Mouse (Mus musculus) layer of hippocampus, adult 18-20 months (tissue): ENCODE measurements around the gene Ppp1r16b. TPM values are rescaled to one million over a fixed set of nuclear protein-coding genes. Genes with fewer than 3 reads are reported as not detected.

Experiments
- DNase-seq, 2 experiments: peaks; one replicate each; pipeline ENCODE4 v3.0.0; 2022; ENCODE audit warnings: low spot score in 2 of 2
- long read RNA-seq: library from polyadenylated mRNA; stranded (forward); transcript quantifications from one replicate; pipeline ENCODE4 v2.0.0, GENCODE M21; 2021
- total RNA-seq, 2 experiments: library from RNA; stranded (reverse); gene quantifications; 2 replicates each; pipeline ENCODE4 v1.2.3; 2021

Gene Ppp1r16b
- 100 to 1,000 TPM; 141 to 144 TPM for total RNA-seq
- long read RNA-seq, full-length matches to known transcripts = 7 of 20 reads
- long read RNA-seq, partial matches to known transcripts = 1 of 20 reads
- long read RNA-seq, other reads (novel, unspliced or antisense) = 12 of 20 reads

GRCm38 (mm10) chr2:158665098-158665497 is at the start of gene Ppp1r16b:
Gene Ppp1r16b, plus strand, starts transcription at chr2:158665398.
- DNase-seq = no peak

DNA sequence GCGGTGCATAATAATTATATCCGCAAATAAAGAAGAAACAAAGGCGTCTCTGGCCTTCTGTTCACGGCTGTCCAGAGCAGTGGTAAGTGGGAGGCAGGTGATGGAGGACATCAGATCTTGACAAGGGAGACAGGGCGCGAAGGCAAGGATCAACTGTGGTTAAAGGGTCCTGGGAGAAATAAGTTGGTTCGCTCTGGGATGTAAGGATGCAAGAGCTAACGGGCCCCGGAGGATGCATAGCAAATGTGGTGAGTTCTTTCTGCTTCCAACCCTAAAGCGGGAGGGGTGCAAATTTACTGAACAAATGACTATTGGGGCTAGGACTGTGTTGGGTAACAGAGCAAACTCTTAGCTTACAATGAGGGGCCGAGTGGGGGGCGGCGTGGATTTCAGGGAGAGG is 49.5 kb upstream of the Ppp1r16b start:
- DNase-seq = no peak

DNA sequence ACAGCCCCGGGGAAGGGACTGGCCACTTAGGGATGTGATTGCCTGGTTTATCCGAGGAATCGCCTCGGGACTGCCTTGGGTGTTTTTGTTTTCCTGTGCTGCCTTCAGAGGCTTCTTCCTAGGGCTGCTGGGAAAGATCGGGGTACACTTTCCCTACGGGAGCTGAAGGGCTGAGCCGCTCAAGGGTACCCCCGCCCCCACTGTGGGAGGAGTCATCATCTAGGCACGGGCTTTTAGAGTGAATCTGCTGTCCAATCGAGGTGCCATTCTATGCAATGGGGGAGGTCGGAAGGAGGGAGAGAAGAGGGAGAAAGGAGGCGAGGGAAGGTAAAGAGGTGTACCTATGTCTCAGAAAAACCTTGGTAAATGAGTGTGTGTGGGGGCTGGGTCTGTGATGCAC is 48.9 kb upstream of the Ppp1r16b start:
- no peak for DNase-seq

DNA sequence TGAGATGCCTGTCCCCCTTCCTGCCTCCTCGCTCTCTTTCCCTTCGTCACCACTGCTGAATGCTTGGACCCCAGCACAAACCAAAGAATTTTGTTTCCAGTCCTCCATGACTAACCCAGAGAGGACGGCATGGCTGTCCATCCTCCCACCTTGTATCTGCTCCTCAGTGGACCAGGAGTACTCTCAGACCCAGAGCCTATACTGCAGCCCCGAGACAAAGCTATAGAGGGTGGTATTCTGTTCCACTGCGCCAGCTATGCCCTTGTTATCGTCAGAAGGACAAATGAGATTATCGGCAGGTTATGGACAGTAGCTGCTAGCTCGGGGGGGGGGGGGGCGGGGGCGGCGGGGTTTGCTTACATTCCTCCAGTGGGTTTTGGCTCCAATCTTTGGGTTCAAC is 48.4 kb upstream of the Ppp1r16b start:
- DNase-seq = no peak

GRCm38 (mm10) chr2:158624718-158625222 is 40.4 kb upstream of the Ppp1r16b start, which contains the start of gene Actr5:
Gene Actr5, plus strand, starts transcription at chr2:158624888.
- DNase-seq = peak; percentile 86 to 94

GRCm38 (mm10) chr2:158625231-158625630 is 40.0 kb upstream of the Ppp1r16b start:
- DNase-seq = no peak

DNA sequence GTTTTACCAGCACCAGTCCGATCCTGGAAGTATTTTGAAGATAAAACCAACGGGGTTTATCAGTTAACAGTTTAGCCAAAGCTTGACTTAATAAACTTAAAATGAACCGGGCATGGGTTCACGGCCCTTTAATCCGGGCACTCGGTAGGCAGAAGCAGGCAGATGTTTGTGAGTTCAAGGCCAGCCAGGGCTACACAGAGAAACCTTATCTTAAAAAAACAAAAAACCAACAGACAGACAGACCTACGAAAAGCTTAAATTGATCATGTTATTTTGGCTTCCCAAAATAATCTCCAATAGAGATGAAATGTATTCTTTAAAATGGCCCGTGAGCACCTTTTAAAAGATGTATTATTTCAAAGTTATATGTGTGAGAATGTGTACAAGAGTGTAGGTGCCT is 39.5 kb upstream of the Ppp1r16b start:
- no peak for DNase-seq

DNA sequence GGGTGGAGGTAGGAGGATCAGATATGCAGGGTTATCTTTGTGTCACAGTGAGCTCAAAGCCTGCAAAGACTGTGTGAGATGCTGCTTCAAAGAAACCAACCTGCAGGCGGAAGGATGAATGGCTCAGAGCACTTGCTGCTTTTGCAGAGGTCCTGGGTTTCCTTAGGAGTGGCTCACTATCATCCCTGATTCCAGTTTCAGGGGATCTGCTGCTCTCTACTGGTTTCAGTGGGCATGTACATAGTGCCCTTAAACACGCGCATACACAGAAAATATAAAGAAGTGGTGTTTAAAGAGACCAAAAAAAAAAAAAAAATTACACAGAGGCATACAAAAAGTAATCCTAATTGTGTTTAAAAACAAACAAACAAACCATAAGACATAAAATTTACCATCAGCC is 36.3 kb upstream of the Ppp1r16b start:
- DNase-seq = no peak

GRCm38 (mm10) chr2:158629414-158629813 is 35.8 kb upstream of the Ppp1r16b start:
- DNase-seq = peak in 1 of 2 experiments; percentile 46

- DNase-seq = no peak
These were observed 33.3 kb upstream of the Ppp1r16b start for GRCm38 (mm10) chr2:158631873-158632272.

- DNase-seq = peak; percentile 41 to 85
These were observed 23.3 kb upstream of the Ppp1r16b start for GRCm38 (mm10) chr2:158641869-158642268.

DNA sequence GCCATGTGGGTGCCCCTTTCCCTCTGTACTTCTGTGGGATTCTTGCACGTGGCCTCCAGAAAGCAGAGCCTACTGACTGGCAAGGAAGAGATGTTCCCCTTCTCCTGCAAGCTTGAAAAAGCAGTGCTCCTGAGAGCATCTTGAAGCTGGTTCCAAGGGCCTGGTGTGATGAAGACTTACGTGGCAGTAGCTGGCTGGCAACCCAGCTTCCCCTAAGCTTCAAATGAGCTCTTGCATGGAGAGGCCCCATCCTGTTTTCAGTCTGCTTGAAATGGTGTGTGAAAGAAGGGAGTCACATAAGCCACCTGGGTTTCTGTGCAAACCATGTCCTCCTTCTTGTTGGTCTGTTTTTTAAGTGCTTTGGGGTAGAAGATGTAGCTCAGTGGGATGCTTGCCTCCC is 22.6 kb upstream of the Ppp1r16b start:
- DNase-seq = no peak

- peak in 1 of 2 experiments; percentile 39 for DNase-seq
These were observed 21.4 kb upstream of the Ppp1r16b start for GRCm38 (mm10) chr2:158643791-158644190.

DNA sequence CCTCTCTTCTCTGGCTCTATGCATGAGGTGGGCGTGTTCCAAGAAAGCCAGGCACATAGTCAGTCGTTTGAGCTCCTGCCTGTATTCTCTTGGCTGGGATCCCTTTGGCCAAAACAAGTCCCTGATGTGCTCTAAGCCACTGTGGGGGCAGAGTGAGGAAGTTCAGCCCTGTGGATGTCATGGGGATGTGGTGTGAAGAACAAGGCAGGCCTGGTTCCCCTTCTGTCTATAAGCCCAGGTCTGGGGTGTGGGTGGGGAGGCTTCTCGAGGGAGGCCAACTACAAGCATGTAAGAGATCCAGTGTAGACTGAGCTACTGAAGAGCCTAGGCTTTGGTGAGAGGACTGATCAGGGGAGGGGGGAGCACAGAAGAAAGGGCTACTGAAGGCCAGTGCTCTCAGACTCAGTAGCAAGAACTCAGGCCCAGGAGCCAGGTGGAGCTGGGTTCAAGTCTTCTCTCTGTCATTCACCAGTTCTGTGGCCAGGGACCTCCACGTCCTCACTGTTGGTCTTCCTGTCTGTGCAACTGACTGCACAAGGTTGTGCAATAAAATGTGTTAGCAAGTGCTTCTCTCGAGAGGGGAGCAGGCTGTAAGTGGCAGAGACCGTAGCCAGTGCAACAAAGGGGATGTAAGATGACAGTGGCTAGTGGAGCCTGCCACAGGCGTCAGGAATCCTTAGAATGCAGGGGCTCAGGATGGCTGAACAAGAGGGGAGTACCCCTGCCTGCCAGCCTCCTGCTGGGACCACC is 13.9 kb upstream of the Ppp1r16b start:
- no peak for DNase-seq

- peak; percentile 61 to 92 for DNase-seq
These were observed 12.2 kb upstream of the Ppp1r16b start for GRCm38 (mm10) chr2:158652985-158653384.

DNA sequence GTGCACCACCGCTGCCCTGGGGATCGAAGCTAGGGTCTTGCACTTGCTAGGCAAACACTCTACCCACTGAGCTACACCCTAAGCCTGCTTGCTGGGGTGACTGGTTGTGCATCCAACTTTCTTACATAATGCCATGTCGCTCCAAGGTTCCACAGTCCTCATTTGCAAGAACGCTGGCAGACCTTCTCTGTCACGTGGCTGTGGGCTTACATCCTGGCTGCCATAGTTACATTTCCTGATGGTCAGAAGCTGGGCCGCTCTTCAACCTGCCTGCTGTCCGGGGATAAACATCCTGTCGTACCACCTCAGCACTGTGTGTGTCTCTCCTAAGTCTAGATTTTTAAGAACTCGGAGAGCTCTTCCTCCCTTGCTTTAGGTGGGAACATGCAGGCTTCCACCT is 10.5 kb upstream of the Ppp1r16b start:
- peak in 1 of 2 experiments; percentile 50 for DNase-seq

GRCm38 (mm10) chr2:158655806-158656205 is 9.4 kb upstream of the Ppp1r16b start:
- DNase-seq = no peak

DNA sequence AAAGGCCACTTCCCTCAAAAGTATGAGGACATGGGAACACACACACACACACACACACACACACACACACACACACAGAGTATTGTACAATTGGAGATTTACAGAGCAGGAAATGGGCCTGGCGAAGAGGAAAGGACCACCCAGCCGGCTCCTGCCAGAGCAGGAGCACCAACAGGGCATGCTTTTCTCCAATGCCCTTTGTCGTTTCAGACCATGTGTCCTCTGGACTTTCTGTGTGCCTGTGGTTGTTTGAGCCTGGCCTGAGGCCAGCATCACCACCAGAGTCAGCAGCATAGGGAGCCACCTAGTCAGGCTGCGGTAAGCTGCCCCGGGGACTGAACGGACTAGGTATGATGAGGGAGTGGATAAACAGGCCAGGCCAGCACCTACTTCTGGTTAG is 6.4 kb upstream of the Ppp1r16b start:
- DNase-seq = no peak

DNA sequence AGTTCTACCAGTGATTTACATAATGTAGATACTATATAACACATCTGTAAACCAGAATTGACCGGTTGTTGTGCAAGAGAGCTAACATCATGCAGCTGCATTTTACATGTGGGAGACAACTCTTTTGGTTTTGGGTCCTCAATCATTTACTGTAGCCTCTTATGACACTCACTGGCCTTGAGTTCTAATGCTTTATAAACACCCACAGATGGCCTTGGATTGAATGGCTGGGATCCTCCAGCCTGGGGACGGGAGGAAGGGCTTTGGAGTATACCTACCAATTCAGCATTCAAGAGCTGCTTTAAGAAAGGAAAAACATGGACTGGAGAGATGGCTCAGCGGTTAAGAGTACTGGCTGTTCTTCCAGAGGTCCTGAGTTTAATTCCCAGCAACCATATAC is 5.9 kb upstream of the Ppp1r16b start:
- DNase-seq = no peak

GRCm38 (mm10) chr2:158666071-158666800 is 1.0 kb downstream of the Ppp1r16b start:
- DNase-seq = no peak

- DNase-seq = peak; percentile 68 to 82
These were observed 1.9 kb downstream of the Ppp1r16b start for GRCm38 (mm10) chr2:158667022-158667670.
